28 mouse cellular contexts compared by ENCODE assay signal in the genomic region with DNA sequence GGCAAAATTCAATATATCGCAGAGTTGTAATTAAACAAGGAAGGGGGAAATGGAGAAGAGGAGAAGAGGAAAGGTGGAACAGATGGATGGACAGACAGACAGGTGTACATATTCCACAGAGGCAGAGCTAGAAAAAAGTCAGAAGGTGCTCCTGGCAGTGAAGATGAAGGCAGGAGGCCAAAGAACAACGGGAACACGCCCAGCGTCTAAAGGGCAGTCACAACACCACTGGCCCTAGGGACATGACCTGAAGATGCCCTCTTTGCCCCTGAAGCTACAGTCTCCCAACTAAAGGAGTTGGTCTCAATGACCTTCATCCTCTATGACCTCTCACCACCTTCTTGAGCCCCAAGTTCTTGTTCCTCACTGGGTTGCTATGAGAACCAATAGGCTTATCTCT. TPM values are rescaled to one million over a fixed set of nuclear protein-coding genes. Genes with fewer than 3 reads are reported as not detected.
DNase-seq lines count a peak whose midpoint lies in the region; ATAC-seq lines count a peak whose summit lies in the region.
"Had no signal": no experiment of that assay in that cellular context is flagged by ENCODE, and none has a peak within 500 bp of the region (broad histone marks: within the 10 kb centered on the region; RNA-seq: fewer than 3 reads in every experiment).

No protein-coding gene starts in this region.

- H3K9ac ChIP-seq in kidney, embryonic 14.5 days (ENCODE audit: low read depth, low read length) = no peak overlapping the region
- no peak overlapping the region for H3K9ac ChIP-seq in midbrain, embryonic 11.5 days (ENCODE audit: low read length)
- no peak overlapping the region for H3K9ac ChIP-seq in midbrain, embryonic 13.5 days (replicated peaks)
- H3K9ac ChIP-seq: embryonic facial prominence, embryonic 13.5 days; forebrain, embryonic 12.5 days; forebrain, embryonic 15.5 days; heart, embryonic 15.5 days; hindbrain, embryonic 14.5 days had no signal

- no peak for ATAC-seq in kidney, embryonic 14.5 days (ENCODE audit: low FRiP score, low TSS enrichment)
- no peak for ATAC-seq in midbrain, embryonic 11.5 days (ENCODE audit: low FRiP score)
- no peak for ATAC-seq in midbrain, embryonic 13.5 days
- ATAC-seq: activated CD4-positive, CD25-positive, alpha-beta regulatory T cell, adult 4 months; forebrain, embryonic 15.5 days had no signal

- H3K4me1 ChIP-seq in heart, embryonic 10.5 days = peaks cover 49% of the 10 kb centered on the region
- H3K4me1 ChIP-seq in kidney, embryonic 14.5 days (ENCODE audit: control insufficient read depth, insufficient read depth, low read length) = no peaks in the 10 kb centered on the region
- no peaks in the 10 kb centered on the region for H3K4me1 ChIP-seq in midbrain, embryonic 11.5 days (ENCODE audit: control insufficient read depth, insufficient read depth, low read length)
- H3K4me1 ChIP-seq in midbrain, embryonic 13.5 days (replicated peaks) = 0 out of 2 replicates have a peak, but pooled peaks cover 5% of the 10 kb centered on the region
- H3K4me1 ChIP-seq: embryonic facial prominence, embryonic 13.5 days had no signal

- H3K27ac ChIP-seq in heart, embryonic 10.5 days = 0 out of 2 replicates have a peak overlapping the region, but pooled peaks have one; percentile 16
- H3K27ac ChIP-seq in kidney, embryonic 14.5 days (ENCODE audit: low read depth, low read length) = no peak overlapping the region
- no peak overlapping the region for H3K27ac ChIP-seq in midbrain, embryonic 11.5 days (ENCODE audit: low read depth, low read length)
- no peak overlapping the region for H3K27ac ChIP-seq in midbrain, embryonic 13.5 days
- H3K27ac ChIP-seq: embryonic facial prominence, embryonic 10.5 days; embryonic facial prominence, embryonic 13.5 days; forebrain, embryonic 12.5 days; forebrain, embryonic 15.5 days; heart, embryonic 15.5 days; hindbrain, embryonic 14.5 days had no signal

- no peak overlapping the region for H3K4me3 ChIP-seq in heart, embryonic 10.5 days
- no peak overlapping the region for H3K4me3 ChIP-seq in kidney, embryonic 14.5 days (ENCODE audit: low read length)
- no peak overlapping the region for H3K4me3 ChIP-seq in midbrain, embryonic 11.5 days (ENCODE audit: low read depth, low read length)
- no peak overlapping the region for H3K4me3 ChIP-seq in midbrain, embryonic 13.5 days (replicated peaks)
- H3K4me3 ChIP-seq: embryonic facial prominence, embryonic 10.5 days; embryonic facial prominence, embryonic 13.5 days; erythroblast, embryonic 14.5 days; forebrain, embryonic 12.5 days; forebrain, embryonic 15.5 days; heart, embryonic 15.5 days had no signal

- H3K27me3 ChIP-seq in heart, embryonic 10.5 days (ENCODE audit: insufficient read depth, poor library complexity, severe bottlenecking) = no peaks in the 10 kb centered on the region
- no peaks in the 10 kb centered on the region for H3K27me3 ChIP-seq in kidney, embryonic 14.5 days (ENCODE audit: control insufficient read depth, insufficient read depth, low read length)
- no peaks in the 10 kb centered on the region for H3K27me3 ChIP-seq in midbrain, embryonic 11.5 days (ENCODE audit: control insufficient read depth, insufficient read depth, low read length)
- H3K27me3 ChIP-seq in midbrain, embryonic 13.5 days = no peaks in the 10 kb centered on the region
- H3K27me3 ChIP-seq: embryonic facial prominence, embryonic 13.5 days; forebrain, embryonic 12.5 days; forebrain, embryonic 15.5 days; heart, embryonic 15.5 days had no signal

- H3K36me3 ChIP-seq in heart, embryonic 10.5 days = peaks cover 12% of the 10 kb centered on the region; the same call in 1 of the 2 replicates
- no peaks in the 10 kb centered on the region for H3K36me3 ChIP-seq in kidney, embryonic 14.5 days (ENCODE audit: control insufficient read depth, insufficient read depth, low read length)
- no peaks in the 10 kb centered on the region for H3K36me3 ChIP-seq in midbrain, embryonic 11.5 days (ENCODE audit: control insufficient read depth, insufficient read depth, low read length)
- no peaks in the 10 kb centered on the region for H3K36me3 ChIP-seq in midbrain, embryonic 13.5 days
- H3K36me3 ChIP-seq: embryonic facial prominence, embryonic 10.5 days; embryonic facial prominence, embryonic 13.5 days; forebrain, embryonic 12.5 days; forebrain, embryonic 15.5 days; heart, embryonic 15.5 days had no signal

- no peak for DNase-seq in heart, embryonic 10.5 days (ENCODE audit: low spot score)
- DNase-seq in heart, adult 9 months (ENCODE audit: low spot score in 2 of 2) = no peak
- DNase-seq in kidney, adult 18-20 months = peak; percentile 36
- DNase-seq in kidney, adult 9 months = peak; percentile 76
- no peak for DNase-seq in kidney, postnatal 14 days
- peak; percentile 37 for DNase-seq in midbrain, embryonic 11.5 days (ENCODE audit: low spot score, missing footprints)
- DNase-seq: adrenal gland, adult 8-10 months; adrenal gland, postnatal 25 days; cerebellum, adult 11-12 months; cerebellum, adult 8-10 months; cerebellum, postnatal 10 days; cerebellum, postnatal 36 days; embryo, embryonic 11 days; gastrocnemius, postnatal 25 days; heart, adult 18-20 months; heart, postnatal 10 days; heart, postnatal 4 days had no signal

- H3K9me3 ChIP-seq in heart, embryonic 10.5 days = no peaks in the 10 kb centered on the region
- no peaks in the 10 kb centered on the region for H3K9me3 ChIP-seq in kidney, embryonic 14.5 days (ENCODE audit: control insufficient read depth, low read length)
- H3K9me3 ChIP-seq in midbrain, embryonic 11.5 days (ENCODE audit: control insufficient read depth, low read length) = no peaks in the 10 kb centered on the region
- no peaks in the 10 kb centered on the region for H3K9me3 ChIP-seq in midbrain, embryonic 13.5 days
- H3K9me3 ChIP-seq: embryonic facial prominence, embryonic 10.5 days; embryonic facial prominence, embryonic 13.5 days; forebrain, embryonic 12.5 days; forebrain, embryonic 15.5 days; heart, embryonic 15.5 days had no signal

- WGBS in heart, embryonic 10.5 days = 89% methylated on average over 4 of the region's 4 CpGs
- WGBS in kidney, embryonic 14.5 days = 97% methylated on average over 4 of the region's 4 CpGs
- 96% methylated on average over 4 of the region's 4 CpGs for WGBS in midbrain, embryonic 11.5 days
- WGBS in midbrain, embryonic 13.5 days = 98% methylated on average over 4 of the region's 4 CpGs

- H3K4me2 ChIP-seq in kidney, embryonic 14.5 days (replicated peaks; ENCODE audit: low read depth, low read length) = no peak overlapping the region
- H3K4me2 ChIP-seq in midbrain, embryonic 11.5 days = no peak overlapping the region
- H3K4me2 ChIP-seq in midbrain, embryonic 13.5 days (replicated peaks) = no peak overlapping the region
- H3K4me2 ChIP-seq: embryonic facial prominence, embryonic 13.5 days; forebrain, embryonic 12.5 days; forebrain, embryonic 15.5 days; heart, embryonic 11.5 days; heart, embryonic 15.5 days; hindbrain, embryonic 14.5 days had no signal

RNA-seq across cellular contexts. Expression of a gene that starts 46.3 kb away (rescaled TPM):
- 101 and 126 TPM in 2 replicates for polyA plus RNA-seq in heart, embryonic 10.5 days (2016; fragmentation: Nextera tagmentation; extraction: Ambion mirVana)
- polyA plus RNA-seq in kidney, embryonic 14.5 days (2014; fragmentation: Nextera tagmentation; extraction: Ambion mirVana) = 6.7 and 10.8 TPM in 2 replicates
- polyA plus RNA-seq in midbrain, embryonic 11.5 days (2014; fragmentation: Nextera tagmentation; extraction: Ambion mirVana) = 12.0 and 13.0 TPM in 2 replicates
- polyA plus RNA-seq in midbrain, embryonic 13.5 days (2015; fragmentation: Nextera tagmentation; extraction: Ambion mirVana) = 22.1 and 23.4 TPM in 2 replicates
- polyA plus RNA-seq: erythroblast, embryonic 14.5 days had no signal

Comparison
In these comparisons a context has a peak if more than half of its experiments do, and no peak if none do; other contexts are left out.
1. DNase-seq: peak in kidney, adult 18-20 months (single experiment), kidney, adult 9 months (single experiment) and midbrain, embryonic 11.5 days (single experiment); none in heart, embryonic 10.5 days (single experiment), heart, adult 9 months (0 of 2) and kidney, postnatal 14 days (single experiment).